Mouse (Mus musculus) cerebellum, postnatal 25 days (tissue): ENCODE data around the gene Dlgap1.

Experiments
- DNase-seq, 2 experiments: peaks; one replicate each; pipeline ENCODE4 v3.0.0; 2021; ENCODE audit warnings: mixed read lengths in 2 of 2

Gene Dlgap1

DNA sequence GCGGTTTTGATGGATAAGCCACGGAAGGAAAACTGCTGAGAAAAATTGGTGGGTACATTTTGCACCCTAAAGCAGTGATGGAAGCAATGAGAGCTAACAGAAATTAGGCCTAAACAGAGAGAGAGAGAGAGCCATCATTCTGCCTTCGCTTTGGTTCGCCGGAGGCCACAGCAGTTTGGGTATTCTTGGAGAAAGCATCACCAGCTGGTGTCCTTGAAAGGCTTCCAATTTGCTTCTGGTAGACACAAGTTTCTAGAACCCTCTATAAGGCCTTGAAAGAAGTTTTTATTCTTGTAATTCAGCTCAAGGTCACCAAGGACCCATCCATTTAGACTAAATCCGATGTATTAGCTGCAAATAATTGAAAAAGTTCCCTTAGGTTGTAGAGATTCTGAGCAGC is 205.0 kb downstream of the Dlgap1 start:
- DNase-seq = peak in 1 of 2 experiments; percentile 44

DNA sequence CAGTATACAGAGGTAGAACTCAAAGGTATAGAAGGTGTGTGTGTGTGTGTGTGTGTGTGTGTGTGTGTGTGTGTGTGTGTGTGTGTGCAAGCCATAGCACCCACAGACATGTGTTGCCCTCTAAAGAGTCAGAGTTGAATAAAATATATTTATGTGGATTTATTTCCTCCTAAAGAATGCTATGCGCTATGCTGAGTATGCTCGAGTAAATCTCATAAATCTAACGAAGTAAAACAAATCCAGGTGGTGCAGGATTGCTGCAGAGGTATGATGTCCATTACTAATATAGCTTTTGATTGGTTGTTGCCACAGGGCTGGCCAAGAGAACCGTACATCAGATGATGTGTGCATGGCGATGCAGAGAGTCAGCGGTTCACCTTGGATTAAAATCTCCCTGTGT is 222.4 kb downstream of the Dlgap1 start:
- DNase-seq = no peak

DNA sequence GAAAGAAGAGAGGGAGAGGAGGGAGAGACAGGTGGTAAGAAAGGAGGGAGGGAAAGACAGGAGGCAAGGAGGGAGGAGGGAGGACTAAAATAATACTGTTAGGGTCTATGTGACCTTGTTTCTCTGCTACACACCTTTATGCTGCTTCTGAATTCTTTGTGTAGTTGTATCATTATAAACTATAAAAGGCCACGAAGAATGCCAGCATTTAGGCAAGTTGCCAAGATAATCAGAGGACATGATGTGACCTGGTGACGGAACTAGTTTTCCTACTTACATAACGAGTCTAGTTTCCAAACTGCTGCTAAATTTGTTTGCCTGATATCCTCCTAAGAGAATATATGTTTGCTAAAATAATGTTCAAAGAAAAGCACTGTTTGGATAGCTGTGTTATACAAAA is 254.0 kb downstream of the Dlgap1 start:
- DNase-seq = peak in 1 of 2 experiments; percentile 16

DNA sequence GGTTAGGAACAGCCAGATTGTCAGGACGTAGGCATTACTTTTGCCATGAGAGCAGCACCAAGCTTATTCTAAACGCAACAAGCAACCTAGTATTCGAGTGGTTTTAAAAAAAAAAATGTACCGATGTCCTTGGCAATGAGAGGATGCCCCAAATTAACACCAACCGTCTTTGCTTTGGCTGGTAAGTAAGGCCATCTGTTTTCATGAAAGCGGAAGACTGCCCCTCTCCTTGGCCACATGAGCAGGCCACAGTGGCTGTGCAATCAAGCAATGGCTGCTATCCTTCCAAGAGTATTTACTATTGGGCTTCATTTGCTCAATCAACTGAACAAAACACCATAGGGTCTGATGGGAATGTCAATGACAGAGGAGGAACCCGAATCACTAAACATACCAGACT is 278.5 kb downstream of the Dlgap1 start:
- DNase-seq = peak; percentile 67 to 73

DNA sequence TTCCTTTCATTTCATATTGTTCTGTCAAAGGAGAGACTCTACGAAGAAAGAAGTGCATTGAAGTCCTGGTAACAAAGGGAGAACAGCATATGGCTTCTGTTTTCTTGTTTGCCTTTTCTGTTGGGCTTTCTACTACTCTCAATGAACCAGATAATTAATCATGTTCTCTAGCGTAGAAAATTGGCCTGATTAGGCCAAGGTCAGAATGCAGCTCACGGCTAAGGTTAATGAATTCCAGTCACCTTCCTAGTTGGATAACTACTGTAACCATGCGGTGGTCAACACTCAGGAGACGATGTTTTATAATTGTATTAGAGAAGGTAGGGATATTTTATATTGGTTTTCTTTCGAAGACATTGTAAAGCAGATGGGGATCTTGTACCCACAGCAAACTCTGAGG is 279.4 kb downstream of the Dlgap1 start:
- no peak for DNase-seq

DNA sequence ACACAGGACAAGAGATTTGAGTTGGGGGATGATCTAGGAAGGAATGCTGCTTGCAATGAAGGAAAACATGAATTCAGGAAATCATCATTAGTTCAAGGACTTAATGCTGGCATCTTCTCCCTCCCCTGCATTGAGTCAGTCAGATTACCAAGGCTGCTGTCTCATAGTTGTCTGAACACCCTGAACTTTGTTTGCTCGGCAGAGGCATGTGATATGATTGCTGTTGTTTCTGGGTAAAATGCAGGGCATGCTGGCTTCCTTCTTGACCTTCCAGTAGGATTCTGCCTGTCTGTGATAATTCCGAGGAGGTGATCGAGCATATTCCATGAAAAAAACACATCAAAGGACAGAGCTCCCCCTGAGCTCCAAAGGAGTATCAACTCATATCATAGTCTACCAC is 283.6 kb downstream of the Dlgap1 start:
- DNase-seq = no peak

DNA sequence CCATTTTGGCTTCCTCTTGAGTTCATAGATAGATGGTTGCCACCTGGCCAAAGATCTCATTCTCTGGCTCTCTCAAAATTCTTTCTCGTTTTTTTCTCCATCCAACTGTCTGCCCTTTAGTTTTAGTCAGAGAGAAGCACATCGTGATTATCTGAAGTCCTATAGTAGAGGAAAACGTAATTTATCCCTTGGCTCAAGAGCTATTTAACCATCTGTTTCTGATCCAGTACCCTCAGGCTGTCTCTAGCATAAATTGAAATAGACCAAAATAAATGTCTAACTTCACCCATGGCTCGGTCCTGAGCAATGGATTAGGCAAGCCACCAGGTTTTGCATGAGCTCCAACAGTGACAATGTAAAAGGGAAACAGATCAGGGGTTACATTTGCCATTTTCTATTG is 287.5 kb downstream of the Dlgap1 start:
- DNase-seq = peak in 1 of 2 experiments; percentile 43

DNA sequence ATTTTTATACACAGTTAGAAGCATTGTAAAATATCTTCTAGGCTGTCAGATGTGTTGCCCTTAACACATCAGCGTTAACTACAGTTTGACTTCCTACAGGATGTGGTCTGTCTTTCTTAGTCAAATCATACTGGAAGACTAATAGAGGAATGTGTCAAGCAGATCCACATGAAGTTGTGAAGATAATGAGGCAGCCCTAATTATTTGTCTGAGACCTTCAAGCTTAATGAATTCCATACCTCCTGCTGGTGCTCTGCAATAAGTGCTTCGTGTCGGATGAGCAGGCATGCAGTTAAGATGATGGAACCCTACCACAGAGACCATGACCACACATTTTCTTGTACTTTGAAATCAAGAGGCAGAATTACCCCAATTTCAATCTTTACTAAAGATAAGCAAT is 294.3 kb downstream of the Dlgap1 start:
- DNase-seq = no peak

DNA sequence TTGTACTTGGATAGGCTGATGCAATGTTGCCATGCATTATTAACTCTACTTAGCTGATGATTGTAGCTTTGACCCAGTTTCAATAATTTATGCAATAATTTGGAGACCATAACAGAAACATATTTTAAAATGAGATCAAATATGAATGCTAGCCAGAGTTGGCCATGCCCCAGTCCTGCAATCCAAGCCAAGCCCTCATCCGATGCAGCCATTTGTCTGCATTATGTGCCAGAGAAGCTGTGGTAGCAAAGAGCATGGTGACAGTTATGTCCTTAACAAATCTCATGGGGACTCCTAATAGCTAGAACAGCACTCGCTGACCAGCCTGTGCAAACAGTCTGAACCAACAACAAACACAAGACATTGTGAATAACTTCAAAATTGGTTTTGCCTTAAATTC is 303.3 kb downstream of the Dlgap1 start:
- DNase-seq = peak; percentile 68 to 79

DNA sequence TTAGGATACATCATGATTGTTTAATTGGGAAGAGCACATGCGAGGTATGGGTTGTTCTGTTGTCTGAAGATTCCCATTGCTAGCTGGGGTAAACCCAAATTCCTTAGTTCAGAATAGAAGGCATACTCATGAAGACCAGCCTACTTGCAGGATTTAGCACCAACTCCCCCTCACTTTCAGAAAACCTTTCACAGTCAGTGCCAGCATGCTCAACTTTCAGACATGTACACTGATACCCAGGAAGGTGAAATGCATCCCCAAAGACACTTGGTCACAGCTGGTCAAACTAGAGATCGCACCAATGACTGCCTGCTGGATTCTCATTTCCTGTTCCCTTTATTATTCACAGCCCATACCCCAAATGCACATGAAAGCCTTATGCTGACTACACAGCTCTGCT is 318.8 kb downstream of the Dlgap1 start:
- no peak for DNase-seq

DNA sequence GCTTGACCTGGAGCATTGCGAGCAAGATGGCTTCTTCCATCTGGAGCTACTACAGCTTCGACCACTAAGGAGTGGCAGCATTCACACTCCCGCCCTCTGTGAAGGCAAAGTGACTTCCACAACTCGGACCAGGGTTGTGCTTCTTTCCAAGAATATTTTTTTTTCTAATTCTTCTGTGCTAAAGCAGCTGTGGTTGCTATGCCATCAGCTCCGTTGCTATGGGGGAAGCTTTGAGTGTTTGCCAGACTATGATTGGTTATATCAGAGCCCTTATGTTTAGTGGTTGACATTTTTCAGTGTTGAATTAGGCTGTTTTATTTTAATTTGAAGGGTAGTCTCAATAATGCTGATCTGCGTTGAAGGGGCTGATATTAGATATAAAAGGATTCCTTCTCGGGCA is 325.2 kb downstream of the Dlgap1 start:
- DNase-seq = no peak

DNA sequence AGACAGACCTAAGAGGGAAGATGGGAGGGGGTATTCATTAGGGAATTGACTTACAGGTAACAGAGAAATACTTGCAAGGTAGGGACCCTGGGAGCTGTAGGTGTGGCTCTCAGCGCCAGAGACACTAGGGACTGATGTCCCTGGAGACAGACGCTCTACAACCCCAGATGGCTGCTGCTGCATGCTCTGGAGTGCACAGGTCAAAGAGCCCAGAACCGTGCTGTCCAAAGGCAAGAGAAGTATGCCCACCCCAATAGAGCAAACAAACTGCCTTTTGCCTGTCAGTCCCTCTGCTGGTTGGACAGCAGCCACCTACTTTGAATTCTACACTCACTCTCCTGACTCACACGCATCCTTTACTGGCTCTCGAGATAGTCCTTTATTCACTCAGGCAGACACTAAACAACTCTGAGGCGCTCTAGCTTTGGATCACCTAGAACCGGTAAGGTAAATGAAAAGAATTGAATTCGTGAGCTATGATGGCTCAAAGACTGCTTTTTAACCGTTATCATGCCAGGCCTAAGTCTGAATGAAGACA is 333.1 kb downstream of the Dlgap1 start:
- DNase-seq = peak; percentile 26 to 38

DNA sequence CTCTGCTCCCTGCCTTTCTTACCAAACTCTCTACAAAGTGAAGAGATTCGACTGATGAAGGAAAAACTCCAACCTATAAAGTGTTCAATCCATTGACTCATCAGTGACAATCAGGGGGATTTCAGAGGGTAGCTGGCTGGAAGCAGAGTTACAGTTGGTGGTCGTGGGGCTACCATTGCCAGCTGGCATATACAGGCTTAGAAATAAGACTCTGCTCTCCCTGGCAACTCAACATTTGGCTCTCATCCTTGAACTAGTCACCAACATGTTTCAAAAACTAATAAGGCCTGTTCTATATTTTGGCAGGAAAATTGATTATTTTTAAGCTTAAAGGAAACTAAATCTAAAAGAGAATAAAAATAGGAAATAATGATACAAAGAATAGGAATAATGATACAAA is 333.8 kb downstream of the Dlgap1 start:
- DNase-seq = no peak

DNA sequence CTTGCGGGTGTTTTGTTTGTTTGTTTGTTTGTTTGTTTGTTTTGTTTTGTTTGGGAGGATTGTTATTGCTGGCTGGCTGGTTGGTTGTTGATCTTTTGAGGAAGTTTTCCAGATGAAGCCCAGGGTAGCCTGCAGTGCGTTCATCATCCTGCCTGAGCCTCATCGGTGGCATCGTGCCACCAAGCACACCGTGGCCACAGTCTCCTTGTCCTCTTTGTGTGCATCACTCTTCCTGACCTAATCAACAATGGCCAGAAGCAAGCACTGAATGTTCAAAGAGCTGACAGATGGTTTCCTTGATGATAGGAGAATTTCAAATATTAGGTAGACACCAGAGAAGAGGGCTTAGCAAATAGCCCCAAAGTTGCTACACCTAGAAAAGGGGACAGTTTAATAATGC is 336.1 kb downstream of the Dlgap1 start:
- peak; percentile 60 to 81 for DNase-seq

DNA sequence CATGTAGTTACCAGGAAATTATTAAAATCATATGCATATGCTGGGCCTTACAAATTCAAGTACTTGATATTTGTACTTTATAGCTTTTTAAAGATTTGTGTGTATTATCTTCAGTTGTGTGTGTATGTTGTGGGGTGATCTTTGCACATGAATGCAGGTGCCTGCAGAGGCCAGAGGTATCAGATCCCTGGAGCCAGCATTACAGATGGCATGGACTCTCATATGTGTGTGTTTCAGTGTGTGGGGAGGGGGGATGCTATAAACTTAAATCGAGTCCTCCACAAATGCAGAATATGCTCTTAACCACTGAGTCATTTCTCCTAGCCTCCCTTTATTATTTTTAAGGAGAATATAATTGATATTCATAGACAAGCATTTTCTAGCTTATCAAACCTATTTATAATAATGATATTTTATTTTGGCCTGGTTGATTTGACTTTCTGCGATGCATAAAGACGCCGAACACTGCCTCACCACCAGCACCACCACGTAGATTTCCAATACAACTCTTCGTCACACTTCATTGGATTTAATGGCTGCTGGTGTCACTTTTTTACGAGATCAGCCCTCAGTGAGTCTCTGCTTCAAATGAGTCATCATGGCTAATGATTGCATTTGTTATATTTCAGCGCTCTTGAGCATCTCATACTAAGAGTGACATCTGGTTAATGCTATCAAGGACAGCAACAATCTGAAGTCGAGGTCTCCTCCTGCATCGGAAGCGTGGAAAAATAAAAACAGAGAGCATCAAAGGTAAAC is 338.7 kb downstream of the Dlgap1 start:
- no peak for DNase-seq

DNA sequence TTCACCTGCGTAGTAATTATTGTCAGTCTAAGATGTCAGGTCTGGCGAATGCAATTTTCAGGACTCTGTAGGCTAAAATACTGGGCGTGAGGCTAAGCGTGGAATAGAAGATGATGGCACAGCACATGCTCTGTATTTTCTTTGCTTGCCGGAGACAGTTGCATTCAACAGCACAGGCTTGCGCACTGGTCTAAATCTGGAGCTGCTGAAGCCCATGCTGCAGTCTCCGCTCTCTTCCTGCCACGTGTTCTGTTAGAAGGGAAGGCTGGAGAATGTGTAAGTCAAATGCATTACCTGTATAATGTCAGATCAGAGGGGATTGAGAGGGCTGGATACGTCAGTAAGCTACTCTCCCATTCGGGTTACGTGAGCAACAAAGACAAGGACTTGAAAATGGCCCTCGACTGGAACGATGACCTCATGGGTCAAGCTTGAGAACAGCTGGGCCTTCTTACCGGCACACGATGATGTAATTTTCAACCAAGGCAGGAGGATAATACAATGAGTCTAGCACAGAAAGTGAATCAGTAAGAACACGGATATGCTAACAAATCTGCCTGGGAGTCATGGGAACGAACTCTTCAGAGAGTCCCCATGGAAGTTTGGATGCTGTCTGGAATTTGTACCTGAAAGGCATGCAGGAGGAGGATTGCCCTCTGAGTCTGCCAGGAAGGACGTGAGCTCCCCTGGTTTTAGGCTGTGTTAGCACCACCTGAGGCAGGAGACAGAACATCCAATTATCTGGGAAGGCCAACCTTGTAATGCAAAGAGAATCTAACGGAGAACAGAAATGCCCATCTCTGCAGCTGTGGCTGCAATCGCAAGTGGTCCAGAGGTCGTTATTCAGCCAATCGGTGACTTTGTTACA is 339.7 kb downstream of the Dlgap1 start:
- no peak for DNase-seq

DNA sequence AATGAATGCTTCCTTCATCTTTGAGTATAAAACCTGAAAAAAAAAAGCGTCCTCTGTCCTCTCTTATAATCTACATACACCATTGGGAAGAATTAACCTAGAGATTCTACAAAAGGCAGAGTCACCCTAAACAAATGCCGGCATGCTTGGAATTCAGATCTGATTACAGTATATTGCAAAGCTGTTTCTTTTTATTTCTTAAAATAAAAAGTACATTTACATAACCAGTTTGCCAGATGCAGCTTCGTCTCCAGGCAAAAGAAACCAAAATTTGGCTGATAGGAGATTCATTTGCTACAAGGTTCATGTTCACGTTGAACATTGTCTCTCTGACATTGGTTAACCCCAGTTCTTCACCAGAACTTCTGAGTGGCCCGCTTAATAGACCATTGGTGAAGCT is 347.5 kb downstream of the Dlgap1 start:
- no peak for DNase-seq

DNA sequence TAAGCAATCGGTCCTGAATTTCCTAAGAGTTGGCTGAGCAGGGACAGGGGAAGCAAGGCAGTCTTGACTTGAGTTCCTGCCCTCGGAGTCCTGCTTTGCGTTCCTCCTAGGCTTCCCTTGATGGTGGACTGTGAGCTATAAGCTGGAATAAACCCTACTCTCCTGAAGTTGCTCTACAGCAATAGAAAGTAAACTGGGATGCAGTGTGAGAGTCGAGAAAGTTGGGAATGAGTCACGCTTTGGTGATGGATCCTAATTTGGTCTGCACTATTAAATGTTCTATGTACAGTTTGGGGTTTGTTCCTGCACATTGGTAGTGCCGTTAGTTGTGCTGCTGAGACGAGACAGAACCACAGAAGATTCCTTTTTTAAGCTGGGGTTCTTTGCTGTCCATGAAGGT is 348.9 kb downstream of the Dlgap1 start:
- no peak for DNase-seq

DNA sequence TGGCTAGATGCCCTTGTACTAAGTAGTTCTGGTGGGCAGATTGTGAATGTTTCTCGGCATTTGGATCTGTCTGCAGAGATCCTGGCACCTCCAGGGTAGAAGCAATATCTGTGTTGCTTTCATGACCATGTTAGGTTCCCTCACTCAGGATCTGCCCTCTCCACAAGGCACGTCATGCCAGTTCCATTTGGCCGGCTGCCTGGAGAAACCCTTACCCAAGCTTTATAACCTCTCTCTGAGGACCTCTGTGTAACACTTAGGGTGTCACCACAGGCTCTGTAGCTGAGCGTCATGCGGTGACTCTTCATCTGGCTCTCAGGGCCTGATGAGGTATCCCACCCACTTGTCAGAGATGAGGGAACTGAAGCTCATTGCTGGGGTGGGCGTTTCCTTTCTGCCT is 353.1 kb downstream of the Dlgap1 start:
- DNase-seq = peak; percentile 53 to 63

DNA sequence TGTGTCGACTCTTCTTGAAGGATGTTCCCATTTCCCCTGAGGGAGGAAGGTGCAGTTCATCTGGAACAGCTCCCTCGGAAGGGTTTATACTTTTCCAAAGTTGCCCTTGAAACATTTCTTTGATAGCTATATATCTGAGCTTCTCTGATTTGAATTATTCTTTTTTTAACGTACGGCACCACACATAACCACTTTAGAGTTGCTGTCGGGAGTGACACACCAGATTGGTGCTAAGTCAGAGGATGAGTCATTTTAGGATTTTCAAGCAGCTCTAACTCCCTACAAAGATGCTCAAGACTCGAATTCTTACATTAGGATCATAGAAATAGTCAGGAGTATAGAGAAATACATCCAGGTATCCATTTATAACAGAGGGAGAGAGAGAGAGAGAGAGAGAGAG is 364.6 kb downstream of the Dlgap1 start:
- DNase-seq = no peak

DNA sequence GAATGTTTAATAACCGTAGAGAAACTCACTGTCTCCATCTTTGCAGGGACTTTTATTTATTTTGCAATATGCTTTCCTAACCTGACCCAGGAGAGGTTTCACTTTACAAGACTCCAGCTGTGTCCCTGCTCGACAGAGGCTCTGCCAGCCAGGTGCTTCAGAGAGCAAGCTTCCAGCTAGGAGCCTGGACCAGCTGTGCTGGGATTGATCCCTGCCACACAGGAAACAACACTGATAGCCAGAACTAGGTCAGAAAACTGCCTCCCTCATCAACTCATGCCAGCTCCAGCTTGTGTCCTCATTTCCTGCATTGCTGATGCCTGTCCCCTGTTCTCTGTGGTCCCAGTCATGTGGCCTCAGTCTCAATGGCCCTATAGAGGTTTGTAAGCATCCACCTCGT is 365.3 kb downstream of the Dlgap1 start:
- peak; percentile 22 to 26 for DNase-seq

DNA sequence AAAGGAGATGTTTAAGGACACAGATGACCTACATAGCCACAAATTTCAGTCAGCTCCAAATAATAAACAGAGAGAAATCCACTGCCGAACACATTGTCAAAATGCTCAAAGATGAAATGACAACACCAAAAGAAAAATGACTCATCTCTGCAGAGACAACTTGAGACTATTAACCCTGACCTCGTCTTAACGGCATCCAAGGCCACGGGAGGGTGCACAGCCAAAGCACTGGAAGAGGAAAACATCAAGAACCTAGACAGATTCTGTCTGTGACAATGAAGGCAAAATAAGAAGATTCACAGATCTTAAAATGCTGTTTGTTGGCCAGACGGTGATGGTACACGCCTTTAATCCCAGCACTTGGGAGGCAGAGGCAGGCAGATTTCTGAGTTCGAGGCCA is 370.9 kb downstream of the Dlgap1 start:
- no peak for DNase-seq

DNA sequence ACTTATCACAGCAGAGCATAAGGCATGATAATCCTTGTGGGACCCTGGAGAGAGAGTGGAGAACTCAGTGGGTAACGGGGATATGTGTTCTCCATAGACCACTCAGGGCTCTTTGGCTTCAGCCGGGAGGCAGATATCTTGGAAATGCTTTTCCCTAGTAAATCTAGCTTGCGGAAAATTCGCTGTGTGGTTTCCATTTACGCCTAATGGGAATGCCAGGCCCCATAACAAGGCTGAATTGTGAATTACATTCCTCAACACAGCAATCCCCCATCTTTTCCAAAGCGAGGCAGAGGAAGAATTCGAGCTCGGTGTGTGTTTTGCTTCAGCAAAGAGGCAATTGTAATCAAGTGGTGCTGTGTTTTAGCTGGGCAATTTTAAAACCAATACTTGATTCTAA is 372.4 kb downstream of the Dlgap1 start:
- DNase-seq = no peak

DNA sequence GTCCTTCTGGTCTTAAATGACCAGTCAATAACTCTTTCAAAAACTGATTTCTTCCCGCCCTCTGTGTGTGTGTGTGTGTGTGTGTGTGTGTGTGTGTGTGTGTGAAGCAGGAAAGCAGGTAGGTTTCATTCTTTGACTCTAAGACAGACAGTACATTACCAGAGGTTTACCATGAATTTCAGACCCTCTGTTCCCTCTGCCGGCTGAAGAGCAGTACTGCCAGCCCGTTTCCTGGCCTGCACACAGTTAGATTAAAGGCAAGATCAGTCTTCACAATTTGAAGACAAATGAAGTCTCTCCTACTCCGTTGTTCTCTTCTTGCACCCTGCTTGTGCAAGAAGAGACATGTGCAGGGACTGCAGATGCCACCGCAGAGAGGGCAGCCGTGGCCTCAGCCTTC is 373.0 kb downstream of the Dlgap1 start:
- DNase-seq = peak; percentile 62 to 72
